Mouse (Mus musculus) brain, adult 10 weeks (tissue): ENCODE results near the gene Pramef25. TPM values are rescaled to one million over a fixed set of nuclear protein-coding genes. Genes with fewer than 3 reads are reported as not detected.

ENCODE experiments used
- polyA plus RNA-seq: library from polyadenylated mRNA; stranded (reverse); fragments of 350-450 nt; fragmentation: Illumina TruSeq; extraction: RNeasy Lipid Tissue Mini Kit (QIAGEN cat#74804); gene quantifications from one replicate; pipeline ENCODE4 v1.2.3, GENCODE M21; 2015; ENCODE audit warnings: low read depth, low replicate concordance

Pramef25 gene
- polyA plus RNA-seq: not detected

DNA sequence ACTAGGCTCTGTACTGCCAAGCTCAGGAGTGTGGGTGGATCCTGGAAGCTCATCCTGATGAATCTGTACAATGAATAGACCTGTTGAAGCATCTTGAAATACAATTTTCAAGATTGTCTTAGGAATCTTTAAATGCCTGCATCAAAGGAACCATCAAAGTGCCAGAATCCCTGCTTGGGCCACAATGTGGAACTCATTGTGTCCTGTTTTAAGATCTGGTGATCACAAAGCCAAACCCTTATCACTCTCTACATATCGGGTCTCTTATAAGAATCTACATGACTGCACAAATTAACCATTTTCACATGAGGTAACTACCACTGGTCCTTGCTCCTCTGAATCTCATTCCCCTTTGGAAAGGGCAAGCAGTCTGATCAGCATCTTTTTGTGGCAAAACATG, at the start of gene Pramef25:
Gene Pramef25 (minus strand): TSS at position 101 of the 400 bp plus-strand sequence.

DNA sequence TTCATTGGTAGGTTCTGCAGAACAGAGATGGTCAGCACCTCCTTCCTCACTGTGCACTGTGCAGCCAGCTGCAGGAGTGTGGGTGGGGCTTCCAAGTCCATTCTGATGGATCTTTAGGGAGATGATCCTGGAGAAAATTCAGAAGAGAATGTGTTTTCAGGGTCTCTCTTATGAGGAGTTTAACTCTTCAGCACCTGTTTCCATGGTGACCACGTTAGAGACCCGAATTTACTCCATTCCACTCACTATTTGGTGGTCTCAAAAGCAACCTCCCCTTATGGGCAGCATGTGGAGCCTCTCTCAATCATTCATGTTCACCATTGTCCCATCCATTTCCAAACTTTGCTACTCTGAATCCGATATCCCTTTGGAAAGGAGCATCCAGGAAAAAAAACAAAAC, 43.5 kb upstream of the Pramef25 start, which contains the start of gene Pramef17:
Gene Pramef17 (minus strand): TSS at position 101 of the 400 bp plus-strand sequence.

DNA sequence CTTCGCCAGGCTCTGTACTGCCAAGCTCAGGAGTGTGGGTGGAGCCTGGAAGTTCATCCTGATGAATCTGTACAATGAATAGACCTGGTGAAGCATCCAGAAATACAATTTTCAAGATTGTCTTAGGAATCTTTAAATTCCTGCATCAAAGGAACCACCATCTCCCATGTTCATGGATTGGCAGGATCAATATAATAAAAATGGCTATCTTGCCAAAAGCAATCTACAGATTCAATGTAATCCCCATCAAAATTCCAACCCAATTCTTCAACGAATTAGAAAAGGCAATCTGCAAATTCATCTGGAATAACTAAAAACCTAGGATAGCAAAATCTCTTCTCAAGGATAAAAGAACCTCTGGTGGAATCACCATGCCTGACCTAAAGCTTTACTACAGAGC, 16.0 kb upstream of the Pramef25 start, which contains the start of gene Gm13101:
Gene Gm13101 (minus strand): TSS at position 101 of the 400 bp plus-strand sequence.

DNA sequence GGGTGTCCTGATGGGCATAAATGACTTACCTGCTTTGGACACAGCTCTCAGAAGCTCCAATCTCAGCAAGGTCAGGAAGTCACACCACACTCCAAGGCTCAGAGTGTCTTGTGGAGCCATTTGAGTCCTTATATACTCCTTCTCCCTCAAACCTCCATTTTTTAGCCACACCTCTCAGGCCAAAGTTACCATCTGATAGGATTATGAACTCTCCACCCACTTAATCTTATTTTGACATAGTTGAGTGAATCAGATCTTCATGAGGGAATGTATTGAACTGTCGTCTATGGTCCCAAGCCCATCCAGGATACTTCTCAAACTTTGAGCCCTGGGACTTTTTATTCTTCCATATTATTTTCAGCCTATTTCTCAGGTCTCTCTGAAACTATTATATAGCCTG, 50.5 kb downstream of the Pramef25 start, which contains the start of gene Pramef6:
Gene Pramef6 (minus strand): TSS at position 101 of the 400 bp plus-strand sequence.

Other genes starting within 250 kb of the Pramef25 start
- not detected for gene Gm13089, start 248.3 kb downstream of the Pramef25 start, polyA plus RNA-seq
- not detected for gene Gm13078, start 231.6 kb downstream of the Pramef25 start, polyA plus RNA-seq
- not detected for gene Gm13023, start 161.7 kb downstream of the Pramef25 start, polyA plus RNA-seq
- not detected for gene Gm13084, start 134.9 kb downstream of the Pramef25 start, polyA plus RNA-seq
- not detected for gene Gm13103, start 104.5 kb downstream of the Pramef25 start, polyA plus RNA-seq
- gene Pramef6, start 50.6 kb downstream of the Pramef25 start, polyA plus RNA-seq: not detected
- not detected for gene Gm13101, start 15.9 kb upstream of the Pramef25 start, polyA plus RNA-seq
- gene Pramef17, start 43.4 kb upstream of the Pramef25 start, polyA plus RNA-seq: not detected
- not detected for gene Pramel4, start 108.1 kb upstream of the Pramef25 start, polyA plus RNA-seq
- not detected for gene Gm13102, start 155.5 kb upstream of the Pramef25 start, polyA plus RNA-seq
- not detected for gene Oog3, start 211.6 kb upstream of the Pramef25 start, polyA plus RNA-seq
- not detected for gene Oog2, start 239.7 kb upstream of the Pramef25 start, polyA plus RNA-seq